Mouse (Mus musculus): Measurements from ENCODE around the gene Zfp112. TPM values are rescaled to one million over a fixed set of nuclear protein-coding genes. Genes with fewer than 3 reads are reported as not detected.
A peak's percentile ranks its signal among the peaks of the same experiment; 100 is the strongest.
"Not testable (repeated sequence)": the region's sequence is repeated elsewhere in the genome, so short reads cannot be mapped to it uniquely, and the experiment has no call there.

The Zfp112 gene
- 10 to 100 TPM in 1 of 2 experiments, 1 to 10 TPM in 1; 8.4 to 10.2 TPM for total RNA-seq (2021)

DNA sequence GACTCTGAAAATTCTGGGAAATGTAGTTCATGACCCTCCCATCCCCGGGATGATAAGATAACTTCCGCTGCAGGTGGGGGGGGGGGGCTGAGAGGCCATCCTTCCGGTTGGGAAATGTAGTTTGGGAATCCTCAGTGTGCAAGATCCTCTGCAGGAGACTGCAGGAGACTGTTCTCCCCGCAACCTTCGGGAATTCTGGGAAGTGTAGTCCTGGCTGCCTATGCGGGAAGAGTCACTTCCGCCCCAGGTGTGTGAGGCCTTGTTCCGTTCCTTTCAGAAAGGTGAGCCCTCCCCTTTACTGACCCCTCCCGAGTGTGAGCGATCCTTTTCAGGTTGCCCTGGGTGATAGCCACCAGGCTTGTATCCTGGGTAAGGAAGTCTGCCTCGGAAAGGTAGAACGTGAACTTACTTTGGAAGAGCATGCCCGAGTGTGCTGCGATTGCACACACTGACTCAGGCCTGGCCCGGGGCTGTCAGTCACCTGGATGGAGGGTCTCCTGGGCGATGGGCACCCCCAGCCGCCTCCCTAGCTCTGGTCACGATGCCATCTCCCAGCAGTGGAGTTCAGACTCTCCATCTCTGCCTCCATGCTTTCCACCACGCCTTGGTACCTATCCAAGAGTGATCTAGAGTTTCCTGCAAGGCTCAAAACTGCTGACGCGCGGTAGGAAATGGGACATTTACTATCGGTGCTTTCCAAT, at the start of gene Zfp112:
TSS of gene Zfp112 (plus strand) at position 159 of the 701 bp plus-strand sequence.
- DNase-seq (ENCODE audit: low spot score in 2 of 2), result peak; percentile 84 to 94
- intact Hi-C loops (cut with DNase I), result loop anchor here (1.0 kb wide), 3 partner anchors 22 to 204 kb away; partner anchors contain the start of genes Zfp235 and Zfp94

GRCm38 (mm10) chr7:24074424-24074823, 37.7 kb upstream of the Zfp112 start:
- DNase-seq (ENCODE audit: low spot score in 2 of 2); intact Hi-C loops (cut with DNase I): not testable (repeated sequence)

DNA sequence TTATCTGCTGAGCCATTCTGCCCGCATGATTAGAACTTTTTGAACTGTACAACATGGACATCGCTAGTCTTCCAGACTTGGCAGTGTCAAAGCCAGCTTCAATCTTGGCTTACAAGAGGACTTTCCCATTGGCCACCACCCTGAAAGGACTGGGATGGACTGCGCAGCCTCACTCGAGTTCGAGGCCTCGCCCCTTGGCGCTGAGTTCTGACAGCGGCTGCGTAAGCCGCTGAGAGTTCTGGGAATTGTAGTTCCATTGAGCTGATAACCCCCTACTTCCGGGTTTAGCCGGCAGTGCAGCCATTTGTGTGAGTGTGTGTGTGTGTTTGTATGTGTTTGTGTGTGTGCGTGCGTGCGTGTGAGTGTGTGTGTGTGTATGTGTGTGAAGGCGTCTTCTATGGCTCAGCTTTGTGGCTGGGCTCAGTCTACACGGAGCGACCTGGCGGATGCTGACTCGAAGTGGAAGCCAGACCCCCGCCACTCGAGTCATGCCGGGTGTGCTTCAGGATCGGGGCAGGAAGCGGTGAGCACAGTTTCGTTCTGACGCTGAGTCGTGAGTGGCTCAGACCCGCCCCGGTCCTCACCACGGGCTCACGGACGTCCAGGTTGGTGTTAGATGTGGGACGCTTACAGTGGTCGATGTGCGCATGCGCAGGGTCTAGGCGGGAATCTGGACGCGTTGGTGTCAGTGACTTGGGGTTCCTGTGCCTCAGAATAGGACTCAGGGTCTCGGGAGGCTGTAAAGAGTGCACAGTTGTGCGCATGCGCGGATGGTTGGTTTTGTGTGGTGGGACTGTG, 30.3 kb upstream of the Zfp112 start, which contains the start of gene Zfp180:
TSS of gene Zfp180 (plus strand) at position 291 of the 798 bp plus-strand sequence.
- intact Hi-C loops (cut with DNase I), result loop anchor here (1.0 to 5.0 kb wide), 4 partner anchors 30 to 170 kb away; partner anchors contain the start of genes Zfp108, Zfp112, Zfp114 and Zfp235
- DNase-seq (ENCODE audit: low spot score in 2 of 2), result peak; percentile 95 to 98

DNA sequence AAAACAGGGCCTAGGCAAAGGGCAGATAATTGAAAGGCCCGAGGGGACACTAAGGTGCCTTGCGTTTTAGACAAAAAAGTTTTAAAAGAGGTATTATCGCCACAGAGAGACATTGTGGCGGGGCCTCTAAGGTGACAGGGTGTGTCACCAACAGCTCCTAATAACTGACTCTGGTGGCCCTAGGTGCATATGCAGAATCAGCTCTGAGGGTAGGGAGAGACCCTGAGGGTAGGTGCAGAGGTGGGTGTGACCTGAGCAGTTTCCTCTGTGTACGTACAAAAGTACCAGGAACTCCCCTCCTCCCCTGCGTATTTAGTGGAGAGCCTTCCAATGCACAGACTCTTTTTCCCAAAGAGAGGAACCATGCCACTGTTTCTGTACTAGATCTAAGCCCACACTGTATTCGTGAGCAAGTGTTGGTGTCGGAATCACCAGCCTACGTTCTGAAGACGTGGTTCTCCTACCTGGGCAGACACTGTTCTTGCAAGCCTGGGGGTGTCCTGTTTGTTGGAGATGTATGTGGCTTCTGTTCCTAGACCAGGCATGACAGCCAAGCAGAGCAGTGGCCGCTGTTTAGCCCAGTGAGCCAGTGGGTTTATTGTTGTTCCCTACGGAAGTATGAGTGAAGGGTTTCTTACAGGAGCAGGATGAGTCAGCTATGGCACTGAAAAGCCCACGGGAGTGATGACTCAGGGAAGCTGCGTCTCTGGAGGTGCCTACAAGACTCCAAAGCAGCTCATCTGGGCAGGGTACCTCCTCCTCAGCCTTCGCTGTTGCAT, 29.5 kb upstream of the Zfp112 start:
- peak; percentile 55 to 93 for DNase-seq (ENCODE audit: low spot score in 2 of 2)

GRCm38 (mm10) chr7:24086871-24087270, 25.2 kb upstream of the Zfp112 start:
- intact Hi-C loops (cut with DNase I), result no loop called here
- DNase-seq (ENCODE audit: low spot score in 2 of 2), result no peak

More for the DNA sequence above, 29.5 kb upstream of the Zfp112 start:
- intact Hi-C loops (cut with DNase I), result loop anchor here (1.0 to 5.0 kb wide), 2 partner anchors 30 to 170 kb away; partner anchors contain the start of genes Zfp108 and Zfp112

- intact Hi-C loops (cut with DNase I), result no loop called here
- DNase-seq (ENCODE audit: low spot score in 2 of 2), result no peak
Observed at GRCm38 (mm10) chr7:24087485-24088125, 24.5 kb upstream of the Zfp112 start.

DNA sequence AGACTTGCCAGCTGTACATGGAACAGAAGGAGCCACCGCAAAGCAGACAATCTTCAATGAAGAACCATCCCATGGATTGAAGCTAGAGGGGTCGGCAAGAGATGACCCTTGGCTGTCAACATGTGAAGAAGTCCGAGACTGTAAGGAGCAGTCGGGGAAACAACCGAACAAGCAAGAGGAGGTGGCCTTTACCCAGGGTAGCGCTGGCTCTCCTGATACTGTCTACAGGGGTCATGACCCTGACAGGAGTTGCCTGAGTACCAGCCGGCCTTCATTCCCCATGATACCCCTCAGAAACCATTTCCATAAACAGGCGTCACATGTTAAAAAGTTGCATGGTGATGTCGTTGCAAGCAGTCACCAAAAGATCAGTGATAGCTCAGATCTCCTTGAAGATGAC, 7.7 kb upstream of the Zfp112 start:
- intact Hi-C loops (cut with DNase I), result no loop called here
- DNase-seq (ENCODE audit: low spot score in 2 of 2), result no peak

GRCm38 (mm10) chr7:24105144-24105703, 6.9 kb upstream of the Zfp112 start:
- intact Hi-C loops (cut with DNase I), result no loop called here
- DNase-seq (ENCODE audit: low spot score in 2 of 2), result no peak

GRCm38 (mm10) chr7:24110839-24111238, 1.3 kb upstream of the Zfp112 start:
- intact Hi-C loops (cut with DNase I), result no loop called here

GRCm38 (mm10) chr7:24111772-24112155, 350 bp upstream of the Zfp112 start:
- DNase-seq (ENCODE audit: low spot score in 2 of 2), result no peak
- intact Hi-C loops (cut with DNase I), result loop anchor here (1.0 kb wide), 3 partner anchors 23 to 205 kb away; partner anchors contain the start of genes Zfp235 and Zfp94

More at GRCm38 (mm10) chr7:24110839-24111238, 1.3 kb upstream of the Zfp112 start:
- DNase-seq (ENCODE audit: low spot score in 2 of 2), result no peak

DNA sequence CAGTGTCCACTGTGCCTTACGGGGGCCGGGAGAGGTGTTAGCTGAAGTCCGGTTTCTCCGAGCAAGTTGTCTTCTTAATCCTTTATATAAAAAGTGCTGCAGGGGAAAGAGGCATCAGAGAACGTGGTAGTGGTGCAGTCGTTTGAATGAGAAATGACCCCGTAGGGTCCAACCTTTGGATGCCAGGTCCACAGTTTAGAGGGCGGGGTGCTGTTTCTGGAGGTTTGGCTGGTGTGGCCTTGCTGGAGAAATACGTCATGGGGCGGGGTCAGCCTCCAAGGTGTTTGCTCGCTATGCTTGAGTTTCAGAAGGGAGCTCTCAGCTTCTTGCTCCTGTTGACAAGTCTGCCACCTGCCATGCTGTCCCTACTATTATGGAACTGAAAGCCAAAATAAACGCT, 887 bp downstream of the Zfp112 start:
- peak; percentile 22 to 55 for DNase-seq (ENCODE audit: low spot score in 2 of 2)
- intact Hi-C loops (cut with DNase I), result no loop called here

DNA sequence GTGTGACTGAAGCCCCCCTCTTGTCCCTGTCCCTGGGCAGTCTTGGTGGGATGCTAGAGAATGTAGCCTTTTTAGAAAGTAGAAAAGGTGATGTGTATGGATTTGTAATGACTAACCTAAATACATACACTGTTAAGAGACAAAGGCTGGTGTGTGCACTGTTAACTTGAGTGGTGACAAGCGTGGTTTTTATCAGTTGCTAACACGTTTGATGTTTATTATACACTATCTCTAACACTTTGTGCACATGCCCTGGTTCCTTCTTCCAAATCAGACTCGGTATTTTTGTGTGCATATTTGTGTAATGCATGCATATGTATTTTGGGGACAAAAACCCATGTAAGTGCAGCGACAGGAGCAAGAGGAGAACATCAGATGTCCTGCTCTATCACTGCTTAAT, 4.5 kb downstream of the Zfp112 start:
- intact Hi-C loops (cut with DNase I), result no loop called here
- no peak for DNase-seq (ENCODE audit: low spot score in 2 of 2)

- peak in 1 of 2 experiments; percentile 24 for DNase-seq (ENCODE audit: low spot score in 2 of 2)
- intact Hi-C loops (cut with DNase I), result loop anchor here (10.0 kb wide), 1 partner anchor 121 kb away; the partner anchor contains the start of gene Zfp108
Observed at GRCm38 (mm10) chr7:24133425-24133995, 21.4 kb downstream of the Zfp112 start.

- intact Hi-C loops (cut with DNase I), result loop anchor here (1.0 to 10.0 kb wide), 3 partner anchors 22 to 121 kb away; partner anchors contain the start of genes Zfp108, Zfp112 and Zfp180
Observed at GRCm38 (mm10) chr7:24133996-24134828, 22.1 kb downstream of the Zfp112 start, which contains the start of gene Zfp235. Zfp235 (plus strand) TSS chr7:24134169.

GRCm38 (mm10) chr7:24142566-24142965, 30.5 kb downstream of the Zfp112 start:
- DNase-seq (ENCODE audit: low spot score in 2 of 2), result no peak
- intact Hi-C loops (cut with DNase I), result no loop called here

More at GRCm38 (mm10) chr7:24133996-24134828, 22.1 kb downstream of the Zfp112 start, which contains the start of gene Zfp235:
- DNase-seq (ENCODE audit: low spot score in 2 of 2), result peak; percentile 92 to 96

DNA sequence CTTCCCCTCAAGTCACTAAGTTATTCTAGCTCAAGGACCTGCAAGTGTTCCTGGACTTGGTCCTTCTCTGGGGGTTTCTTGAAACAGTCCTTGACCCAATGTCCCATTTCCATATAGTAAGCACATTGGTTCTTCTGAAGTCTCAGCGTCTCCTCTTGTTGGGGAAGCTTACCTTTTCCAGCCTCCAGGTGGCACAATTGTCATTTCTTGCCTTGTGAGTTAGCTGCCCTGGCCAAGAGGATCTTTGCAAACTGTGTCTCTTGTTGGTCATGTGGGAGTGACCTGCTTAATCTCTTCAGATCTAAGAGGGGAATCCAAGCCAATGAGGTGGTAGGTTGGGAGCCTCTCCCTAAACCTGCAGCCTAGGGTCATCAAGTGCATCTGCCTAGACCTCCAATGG, 41.2 kb downstream of the Zfp112 start:
- no peak for DNase-seq (ENCODE audit: low spot score in 2 of 2)
- intact Hi-C loops (cut with DNase I), result no loop called here

DNA sequence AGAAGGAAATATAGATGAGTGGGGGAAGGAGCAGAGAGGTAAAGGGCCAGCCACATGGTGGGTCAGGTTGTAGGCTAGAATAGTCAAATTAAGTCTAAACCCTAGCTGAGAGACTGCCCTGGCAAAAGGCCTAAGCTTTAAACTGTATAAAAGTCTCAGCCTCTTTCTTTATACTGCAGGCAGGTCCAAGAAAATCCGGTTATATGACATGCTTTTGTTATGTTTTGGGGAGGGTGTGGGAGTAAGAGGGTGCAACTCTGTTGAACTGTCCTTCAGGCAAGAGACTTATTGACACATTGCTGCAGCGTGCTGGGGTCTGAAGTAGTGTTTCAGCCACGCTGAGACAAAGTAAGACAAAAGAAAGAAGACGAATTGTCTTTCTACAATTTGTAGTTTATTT, 60.1 kb downstream of the Zfp112 start:
- DNase-seq (ENCODE audit: low spot score in 2 of 2), result no peak
- intact Hi-C loops (cut with DNase I), result no loop called here

Data from left cerebral cortex, postnatal 25 days (tissue).